Mouse (Mus musculus) heart, embryonic 11.5 days (tissue): ENCODE measurements around the gene Taf10. TPM values are rescaled to one million over a fixed set of nuclear protein-coding genes. Genes with fewer than 3 reads are reported as not detected.

Experiments used
- ATAC-seq: fragments of 200-750 bp; cut with Nextera tagmentation; replicated peaks from 2 replicates; pipeline ENCODE4 v1.8.0; 2017; ENCODE audit warnings: moderate library complexity; ENCODE audit not compliant: insufficient number of reproducible peaks, low FRiP score, low TSS enrichment
- H3K27ac ChIP-seq: fragments of 300-500 bp; sonication (generic); 2 replicates; pipeline ENCODE4 v1.5.1; 2014; ENCODE audit warnings: mild to moderate bottlenecking, low read depth, low read length
- H3K27me3 ChIP-seq: fragments of 300-500 bp; sonication (generic); 2 replicates; pipeline ENCODE4 v1.6.1; 2014; ENCODE audit warnings: mild to moderate bottlenecking, low read length, mixed read lengths; ENCODE audit not compliant: control insufficient read depth, insufficient read depth
- H3K36me3 ChIP-seq: fragments of 300-500 bp; sonication (generic); 2 replicates; pipeline ENCODE4 v1.6.1; 2014; ENCODE audit warnings: mild to moderate bottlenecking, low read length, moderate library complexity, mixed read lengths; ENCODE audit not compliant: control insufficient read depth, insufficient read depth
- H3K4me1 ChIP-seq: fragments of 300-500 bp; sonication (generic); 2 replicates; pipeline ENCODE4 v1.6.1; 2014; ENCODE audit warnings: low read length; ENCODE audit not compliant: control insufficient read depth, insufficient read depth
- H3K4me2 ChIP-seq: fragments of 300-500 bp; sonication (generic); 2 replicates; pipeline ENCODE4 v1.6.1; 2014; ENCODE audit warnings: mild to moderate bottlenecking, moderate library complexity
- H3K4me3 ChIP-seq: fragments of 300-500 bp; sonication (generic); 2 replicates; pipeline ENCODE4 v1.5.1; 2014; ENCODE audit warnings: low read depth, low read length
- H3K9ac ChIP-seq: fragments of 300-500 bp; sonication (generic); 2 replicates; pipeline ENCODE4 v1.6.1; 2014; ENCODE audit warnings: mild to moderate bottlenecking, low read depth, low read length, moderate library complexity
- H3K9me3 ChIP-seq: fragments of 300-500 bp; sonication (generic); replicated peaks from 2 replicates; pipeline ENCODE4 v1.6.1; 2016; ENCODE audit warnings: low read length; ENCODE audit not compliant: control insufficient read depth
- whole genome bisulfite sequencing: fragments of 180-500 bp; shearing (Covaris S2); extraction: QIAGEN DNeasy Blood & Tissue Kit; methylation state at CpG from one replicate; pipeline ENCODE4 v1.1.7; 2014; ENCODE audit not compliant: insufficient replicate concordance; 5-methylcytosine and 5-hydroxymethylcytosine counted together
- polyA plus RNA-seq: library from polyadenylated mRNA; unstranded; fragments of >200 nt; fragmentation: Nextera tagmentation; extraction: Ambion mirVana; gene quantifications from 2 replicates; pipeline ENCODE4 v1.2.1, GENCODE M21; 2014

The Taf10 gene
- polyA plus RNA-seq, 1 experiment from 2014 or later: 161 TPM

DNA sequence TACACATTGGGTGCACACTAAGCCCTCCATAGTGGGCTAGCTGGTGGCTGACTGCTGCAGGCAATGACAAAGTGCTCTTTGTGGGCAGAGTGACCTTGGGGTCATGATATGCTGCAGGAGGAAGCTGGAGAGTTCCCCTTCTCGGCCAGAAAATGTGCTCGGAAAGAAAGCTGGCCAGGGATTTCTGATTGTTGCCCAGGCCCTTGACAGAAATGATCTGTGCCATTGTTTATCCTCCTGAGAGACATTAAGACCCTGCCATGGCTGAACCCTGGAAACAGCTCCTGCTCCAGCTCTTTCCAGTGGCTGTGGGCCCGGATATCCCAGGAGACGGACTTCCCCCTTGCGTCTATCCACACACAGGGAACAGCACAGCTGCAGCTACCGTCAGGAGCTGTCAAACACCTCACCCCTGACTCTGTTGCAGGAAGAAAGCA lies 23.6 kb upstream of the Taf10 start:
- no peaks in the 10 kb centered on the region for H3K9me3 ChIP-seq
- H3K4me3 ChIP-seq: no peak overlapping the region
- H3K9ac ChIP-seq: 0 out of 2 replicates have a peak overlapping the region, but pooled peaks have one; percentile 28
- peaks cover 7% of the 10 kb centered on the region for H3K4me1 ChIP-seq
- H3K27me3 ChIP-seq: peaks cover 16% of the 10 kb centered on the region
- 19% methylated on average over 6 of the region's 6 CpGs for WGBS
- ATAC-seq: no peak
- H3K36me3 ChIP-seq: peaks cover 25% of the 10 kb centered on the region
- H3K4me2 ChIP-seq: no peak overlapping the region
- peak overlapping the region; percentile 59 for H3K27ac ChIP-seq

- ATAC-seq: no peak
- Histone ChIP-seq H3K4me3 (no peak overlapping the region), H3K27ac (no peak overlapping the region), H3K27me3 (peaks cover 30% of the 10 kb centered on the region), H3K4me1 (peaks cover 12% of the 10 kb centered on the region), H3K36me3 (peaks cover 26% of the 10 kb centered on the region), H3K9me3 (no peaks in the 10 kb centered on the region), H3K4me2 (no peak overlapping the region), H3K9ac (no peak overlapping the region)
- 84% methylated on average over 11 of the region's 11 CpGs for WGBS
Observed at GRCm38 (mm10) chr7:105764331-105764730, 20.2 kb upstream of the Taf10 start.

GRCm38 (mm10) chr7:105762517-105763270 lies 18.5 kb upstream of the Taf10 start:
- H3K4me1 ChIP-seq: peaks cover 9% of the 10 kb centered on the region
- 23% methylated on average over 55 of the region's 55 CpGs for WGBS
- H3K4me3 ChIP-seq: peak overlapping the region; percentile 38
- peak overlapping the region; percentile 34; the same call in 1 of the 2 replicates for H3K9ac ChIP-seq
- no peaks in the 10 kb centered on the region for H3K9me3 ChIP-seq
- peaks cover 30% of the 10 kb centered on the region for H3K27me3 ChIP-seq
- peak overlapping the region; percentile 81 for H3K4me2 ChIP-seq
- no peak overlapping the region for H3K27ac ChIP-seq
- peaks cover 26% of the 10 kb centered on the region for H3K36me3 ChIP-seq
- 0 out of 2 replicates have a peak, but pooled peaks have one; percentile 8 for ATAC-seq

DNA sequence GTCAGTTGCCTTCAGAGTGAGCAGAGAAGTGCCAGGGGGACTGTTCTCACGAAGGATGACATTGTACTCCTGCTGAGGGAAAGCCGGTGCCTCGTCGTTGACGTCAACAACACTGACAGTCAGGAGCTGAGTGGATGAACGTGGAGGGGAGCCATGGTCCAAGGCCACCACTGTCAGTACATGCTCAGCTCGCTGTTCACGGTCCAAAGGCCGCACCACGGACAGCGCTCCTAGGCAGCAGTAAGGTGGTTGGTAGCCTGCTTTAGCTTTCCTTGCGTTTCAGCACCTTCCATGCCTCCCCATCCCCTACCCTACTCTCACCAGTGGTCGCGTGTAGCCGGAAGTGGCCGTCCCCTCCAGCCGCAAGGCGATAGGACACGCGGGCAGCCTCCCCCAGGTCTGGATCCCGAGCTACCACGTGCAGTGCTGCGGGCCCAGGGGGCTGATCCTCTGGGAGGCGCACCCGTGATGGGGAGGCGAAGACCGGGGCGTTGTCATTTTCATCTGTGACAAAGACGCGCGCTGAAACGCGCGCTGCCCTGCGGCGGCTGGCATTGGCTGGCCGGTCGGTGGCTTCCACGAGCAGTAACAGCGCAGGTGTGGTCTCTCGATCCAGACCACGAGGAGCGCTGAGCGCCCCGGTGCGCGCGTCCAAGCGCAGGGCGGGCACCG lies 17.8 kb upstream of the Taf10 start:
- Histone ChIP-seq H3K9me3 (no peaks in the 10 kb centered on the region), H3K36me3 (peaks cover 28% of the 10 kb centered on the region), H3K27ac (no peak overlapping the region), H3K4me1 (peaks cover 7% of the 10 kb centered on the region; the same call in 1 of the 2 replicates), H3K27me3 (peaks cover 30% of the 10 kb centered on the region), H3K4me3 (peak overlapping the region; percentile 38), H3K9ac (peak overlapping the region; percentile 34; the same call in 1 of the 2 replicates), H3K4me2 (peak overlapping the region; percentile 81)
- 25% methylated on average over 51 of the region's 51 CpGs for WGBS
- ATAC-seq: 0 out of 2 replicates have a peak, but pooled peaks have one; percentile 9

- Histone ChIP-seq H3K4me3 (no peak overlapping the region), H3K4me1 (peaks cover 4% of the 10 kb centered on the region), H3K9ac (no peak overlapping the region), H3K36me3 (peaks cover 7% of the 10 kb centered on the region; the same call in 1 of the 2 replicates), H3K9me3 (no peaks in the 10 kb centered on the region), H3K27ac (no peak overlapping the region), H3K4me2 (no peak overlapping the region), H3K27me3 (no peaks in the 10 kb centered on the region)
- ATAC-seq: no peak
- WGBS: 85% methylated on average over 10 of the region's 10 CpGs
Observed at GRCm38 (mm10) chr7:105753281-105753680, 9.1 kb upstream of the Taf10 start.

DNA sequence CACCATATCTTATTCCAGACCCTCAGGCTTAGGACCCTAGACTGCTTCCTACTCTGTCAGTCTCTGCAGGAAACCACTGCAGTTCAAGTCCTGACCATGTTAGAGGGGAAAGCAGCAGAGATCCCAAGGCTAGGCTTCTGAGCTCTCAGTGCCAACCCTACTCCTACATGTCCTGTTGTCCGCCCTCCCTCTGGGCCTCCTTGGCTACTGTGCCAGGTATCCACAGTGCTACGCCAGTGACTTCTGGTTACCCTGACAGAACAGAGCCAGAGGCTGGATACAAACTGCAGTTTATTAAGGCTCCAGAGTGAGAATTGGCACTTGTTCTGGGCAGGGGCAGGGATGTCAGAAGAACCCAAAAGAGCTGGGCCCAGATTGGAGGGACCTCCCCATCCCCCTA lies 8.6 kb upstream of the Taf10 start:
- Histone ChIP-seq H3K9ac (no peak overlapping the region), H3K4me2 (no peak overlapping the region), H3K4me1 (peaks cover 4% of the 10 kb centered on the region), H3K4me3 (no peak overlapping the region), H3K9me3 (no peaks in the 10 kb centered on the region), H3K36me3 (peaks cover 7% of the 10 kb centered on the region; the same call in 1 of the 2 replicates), H3K27ac (no peak overlapping the region), H3K27me3 (no peaks in the 10 kb centered on the region)
- ATAC-seq: no peak
- 80% methylated on average over 2 of the region's 2 CpGs for WGBS

DNA sequence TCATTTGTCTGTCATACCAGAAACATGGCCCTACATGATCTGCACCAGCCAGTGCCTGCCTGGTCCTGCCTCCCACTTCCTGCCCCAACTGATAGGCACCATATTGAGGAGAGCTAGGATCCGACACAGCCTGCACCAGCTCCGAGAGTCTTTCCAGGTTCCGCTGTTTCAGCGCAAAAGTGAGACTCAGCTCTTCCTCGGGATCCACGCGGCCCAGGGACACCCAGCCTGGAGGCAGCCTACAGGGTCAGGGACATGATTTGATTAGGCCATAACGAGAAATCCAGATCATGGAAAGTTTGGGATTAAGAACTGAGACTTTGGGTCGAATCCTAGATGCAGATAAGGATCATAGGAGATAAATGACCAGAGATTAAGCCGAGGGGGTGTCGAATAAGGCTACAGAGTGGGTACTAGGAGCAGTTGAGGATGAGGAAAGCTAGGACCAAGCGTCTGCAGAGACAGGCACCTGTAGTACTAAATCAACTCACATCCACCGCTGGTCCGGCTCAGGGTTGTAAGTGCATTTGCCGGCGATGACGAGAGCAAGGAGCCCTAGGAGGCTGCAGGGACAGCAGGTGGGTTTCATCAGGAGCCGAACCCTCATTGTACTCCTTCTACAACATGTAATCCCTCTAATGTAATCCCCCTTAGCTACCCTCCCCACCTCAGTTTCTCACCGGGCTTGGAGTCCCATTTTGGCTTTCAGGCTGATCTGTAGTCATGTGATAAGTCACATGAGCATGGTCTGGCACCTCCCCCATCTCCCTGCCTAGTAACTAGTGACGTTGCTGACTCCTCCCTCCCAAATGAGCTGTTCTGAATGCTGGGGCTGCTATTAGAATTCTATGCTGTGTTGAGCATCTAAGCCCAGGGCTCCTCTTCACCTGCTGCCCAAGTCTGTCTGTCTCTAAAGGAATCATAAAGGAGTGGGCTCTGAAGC lies 7.6 kb upstream of the Taf10 start, which contains the start of gene Tpp1:
Gene Tpp1, minus strand, starts transcription at position 745 of the 943 bp plus-strand sequence.
- Histone ChIP-seq H3K4me1 (peaks cover 4% of the 10 kb centered on the region), H3K27ac (peak within 1 kb of the TSS; percentile 41; the same call in 1 of the 2 replicates), H3K27me3 (no peaks in the 10 kb centered on the region), H3K4me2 (peak within 1 kb of the TSS; percentile 85), H3K4me3 (peak within 1 kb of the TSS; percentile 75), H3K9ac (peak within 1 kb of the TSS; percentile 86), H3K9me3 (no peaks in the 10 kb centered on the region), H3K36me3 (peaks cover 4% of the 10 kb centered on the region; the same call in 1 of the 2 replicates)
- peak; percentile 92 for ATAC-seq
- WGBS: 20% methylated on average over 20 of the region's 20 CpGs

DNA sequence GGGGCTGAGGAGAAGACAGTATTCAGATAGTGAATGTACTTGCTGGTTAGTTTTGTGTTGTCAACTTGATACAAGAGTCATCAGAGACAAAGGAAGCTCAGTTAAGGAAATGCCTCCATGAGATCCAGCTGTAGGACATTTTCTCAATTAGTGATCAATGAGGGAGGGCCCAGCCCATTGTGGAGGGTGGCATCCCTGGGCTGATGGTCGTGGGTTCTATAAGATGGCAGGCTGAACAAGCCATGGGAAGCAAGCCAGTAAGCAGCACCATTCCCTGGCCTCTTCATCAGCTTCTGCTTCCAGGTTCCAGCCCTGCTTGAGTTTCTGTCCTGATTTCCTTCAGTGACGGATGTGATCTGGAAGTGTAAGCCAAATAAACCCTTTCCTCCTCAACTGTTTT lies 3.6 kb upstream of the Taf10 start:
- WGBS: 86% methylated on average over 2 of the region's 2 CpGs
- Histone ChIP-seq H3K9me3 (no peaks in the 10 kb centered on the region), H3K4me3 (no peak overlapping the region), H3K27ac (no peak overlapping the region), H3K9ac (no peak overlapping the region), H3K4me2 (no peak overlapping the region), H3K4me1 (peaks cover 8% of the 10 kb centered on the region), H3K27me3 (no peaks in the 10 kb centered on the region), H3K36me3 (no peaks in the 10 kb centered on the region)
- no peak for ATAC-seq
